Mouse (Mus musculus) liver, adult 2 months (tissue): ENCODE measurements around the gene Phc2.

Experiments
- CTCF ChIP-seq: fragments of 200-500 bp; IDR thresholded peaks from 2 replicates; pipeline ENCODE4 v1.5.1; 2011; ENCODE audit warnings: low read depth, low read length, control low read depth
- POLR2A ChIP-seq: fragments of 200-500 bp; IDR thresholded peaks from 2 replicates; pipeline ENCODE4 v1.6.1; 2011; ENCODE audit warnings: low read length, control low read depth; ENCODE audit not compliant: insufficient read depth; ENCODE audit errors: extremely low read depth

GRCm38 (mm10) chr4:128720110-128720509 lies 65.6 kb downstream of the Phc2 start:
- TF ChIP-seq CTCF (no peak), POLR2A (no peak)
